Mouse (Mus musculus): ENCODE measurements at regions not wholly inside any gene's neighbourhood (a gene's known extent, or its start where the extent isn't known, plus 50 kb on each side); places are given as distances from the start of the nearest gene placed in this dataset.

DNA sequence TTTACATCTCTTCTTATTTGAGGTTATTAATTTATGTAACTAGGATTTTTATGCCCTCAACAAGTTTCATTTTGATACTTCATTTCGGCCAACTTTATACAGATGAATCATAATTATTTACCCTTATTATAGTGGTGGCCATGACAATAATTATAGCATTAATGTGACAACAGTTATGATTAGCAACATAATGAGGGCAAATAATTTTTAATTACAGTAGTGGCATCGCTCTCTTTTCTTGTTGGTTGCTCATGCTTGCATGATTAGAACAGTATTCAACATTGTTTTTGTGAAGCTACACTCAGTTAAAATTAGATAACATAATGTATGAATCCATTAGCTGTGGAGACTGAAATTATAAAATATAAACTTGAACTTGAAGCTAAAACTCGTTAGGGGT lies 1589.4 kb downstream of the Mat2b start:
- CTCF ChIA-PET = no interaction called here
- POLR2A ChIA-PET = no interaction called here

DNA sequence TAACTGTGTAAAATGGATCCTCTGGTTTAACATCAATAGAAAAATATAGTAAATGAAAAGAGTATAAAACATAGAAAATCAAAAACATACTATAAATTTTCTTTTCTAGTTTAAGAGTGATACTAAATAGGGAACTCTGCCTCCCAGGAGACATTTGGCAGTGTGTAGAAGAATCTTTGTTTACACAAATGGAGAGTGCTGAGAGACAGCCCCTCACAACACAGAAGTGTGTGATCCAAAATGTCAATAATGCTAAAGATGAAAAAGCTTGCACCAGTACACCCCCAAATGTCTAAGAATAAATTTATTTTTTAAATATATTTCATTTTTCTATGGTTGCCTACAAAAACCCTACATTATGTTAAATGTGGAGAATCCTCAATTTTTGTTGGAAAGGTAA lies 1621.4 kb downstream of the Mat2b start:
- POLR2A ChIA-PET = no interaction called here
- CTCF ChIA-PET = interaction anchor here in 1 of 4 experiments (0.9 kb wide), 1 partner anchor 8 kb away, joined by 4 read pairs; no protein-coding TSS in a partner anchor

Data from embryonic stem cell, embryonic (primary cell).